Mouse (Mus musculus): ENCODE measurements at regions not wholly inside any gene's neighbourhood (a gene's known extent, or its start where the extent isn't known, plus 50 kb on each side); places are given as distances from the start of the nearest gene placed in this dataset.

- TF ChIP-seq CTCF (conservative IDR thresholded peaks at IDR 0.05; ENCODE audit: insufficient read depth, insufficient read length, low read depth, low read length) (no peak), POLR2A (IDR thresholded peaks at IDR 0.05; ENCODE audit: low read depth, low read length) (no peak)
These were observed 61.3 kb upstream of the Podxl start for GRCm38 (mm10) chr6:31625055-31625454.

Data from kidney, adult 2 months (tissue).